Mouse (Mus musculus): ENCODE measurements around the gene Ppfia3.
A peak's percentile ranks its signal among the peaks of the same experiment; 100 is the strongest.

Gene Ppfia3

GRCm38 (mm10) chr7:45312686-45313453 is 53.9 kb downstream of the Ppfia3 start:
- DNase-seq (ENCODE audit: low read depth) = no peak

GRCm38 (mm10) chr7:45312023-45312422 is 54.8 kb downstream of the Ppfia3 start:
- DNase-seq (ENCODE audit: low read depth) = no peak

- peak; percentile 67 for DNase-seq (ENCODE audit: low read depth)
Observed at GRCm38 (mm10) chr7:45309455-45309854, 57.4 kb downstream of the Ppfia3 start.

- no peak for DNase-seq (ENCODE audit: low read depth)
Observed at GRCm38 (mm10) chr7:45308551-45309240, 58.1 kb downstream of the Ppfia3 start.

- DNase-seq (ENCODE audit: low read depth) = peak; percentile 67
Observed at GRCm38 (mm10) chr7:45305275-45305674, 61.5 kb downstream of the Ppfia3 start.

- DNase-seq (ENCODE audit: low read depth) = no peak
Observed at GRCm38 (mm10) chr7:45304869-45305268, 62.0 kb downstream of the Ppfia3 start.

- DNase-seq (ENCODE audit: low read depth) = no peak
Observed at GRCm38 (mm10) chr7:45302626-45303025, 64.2 kb downstream of the Ppfia3 start.

GRCm38 (mm10) chr7:45300270-45300669 is 66.5 kb downstream of the Ppfia3 start:
- no peak for DNase-seq (ENCODE audit: low read depth)

- DNase-seq (ENCODE audit: low read depth) = peak; percentile 79
Observed at GRCm38 (mm10) chr7:45299752-45300151, 67.1 kb downstream of the Ppfia3 start.

- no peak for DNase-seq (ENCODE audit: low read depth)
Observed at GRCm38 (mm10) chr7:45297563-45297962, 69.3 kb downstream of the Ppfia3 start.

GRCm38 (mm10) chr7:45296626-45297025 is 70.2 kb downstream of the Ppfia3 start:
- no peak for DNase-seq (ENCODE audit: low read depth)
